Mouse (Mus musculus) spleen, postnatal 14 days (tissue): Measurements from ENCODE around the gene Nol6.

Source experiments
- DNase-seq, 2 experiments: peaks; one replicate each; pipeline ENCODE4 v3.0.0; 2021 to 2022; ENCODE audit warnings: low spot score in 2 of 2

Nol6 gene

DNA sequence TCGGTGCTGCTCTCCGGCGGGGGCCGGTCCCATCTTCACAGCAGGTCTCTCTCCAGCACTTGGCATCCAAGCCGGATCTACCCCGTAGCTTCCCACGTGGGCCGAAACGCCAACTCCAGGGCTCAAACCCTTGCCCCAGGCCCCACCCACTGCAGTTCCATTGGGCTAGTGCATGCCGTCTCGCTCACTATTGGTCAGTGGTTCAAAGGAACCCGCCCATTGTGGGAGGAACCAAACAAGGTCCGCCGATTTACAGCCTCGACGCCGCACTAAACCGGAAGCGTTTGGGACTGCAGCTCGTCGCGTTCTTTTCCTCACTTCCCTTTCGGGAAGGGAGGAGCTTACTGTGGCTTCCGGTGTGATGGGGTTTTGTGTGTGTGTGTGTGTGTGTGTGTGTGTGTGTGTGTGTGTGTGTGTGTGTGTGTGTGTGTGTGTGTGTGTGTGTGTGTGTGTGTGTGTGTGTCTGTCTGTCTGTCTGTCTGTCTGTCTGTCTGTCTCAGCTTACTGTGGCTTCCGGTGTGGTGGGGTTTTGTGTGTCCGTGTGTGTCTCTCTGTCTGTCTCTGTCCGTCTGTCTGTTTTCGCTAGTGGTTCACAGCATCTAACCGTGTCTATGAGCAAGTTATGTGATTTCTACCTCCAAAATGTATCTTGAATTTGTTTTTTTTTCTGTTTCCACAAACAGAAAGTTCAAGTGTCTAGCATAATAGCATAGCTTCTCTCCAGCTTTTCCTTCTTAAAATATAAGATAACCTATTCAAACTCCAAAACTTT, at the start of gene Nol6:
Gene Nol6, minus strand, starts transcription at position 276 of the 772 bp plus-strand sequence.
- DNase-seq, result peak; percentile 91 to 93

DNA sequence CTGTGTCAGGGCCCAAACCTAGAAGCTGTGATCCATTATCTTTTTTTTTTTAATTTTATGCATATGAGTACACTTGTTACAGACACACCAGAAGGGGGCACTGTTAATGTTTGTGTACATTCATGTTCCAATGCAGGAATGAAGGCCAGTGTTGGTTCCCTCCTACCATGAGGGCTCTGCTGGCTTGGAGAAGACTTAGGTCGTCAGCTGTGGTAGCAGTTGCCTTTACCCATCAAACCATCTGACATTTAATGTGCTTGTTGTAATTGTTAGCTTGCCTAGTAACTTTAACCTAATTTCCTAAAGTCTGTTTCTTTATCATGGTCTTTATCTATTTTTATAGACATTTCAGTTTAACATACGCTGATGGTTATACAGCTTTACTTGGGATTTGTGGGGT, 46.7 kb upstream of the Nol6 start:
- DNase-seq, result no peak

DNA sequence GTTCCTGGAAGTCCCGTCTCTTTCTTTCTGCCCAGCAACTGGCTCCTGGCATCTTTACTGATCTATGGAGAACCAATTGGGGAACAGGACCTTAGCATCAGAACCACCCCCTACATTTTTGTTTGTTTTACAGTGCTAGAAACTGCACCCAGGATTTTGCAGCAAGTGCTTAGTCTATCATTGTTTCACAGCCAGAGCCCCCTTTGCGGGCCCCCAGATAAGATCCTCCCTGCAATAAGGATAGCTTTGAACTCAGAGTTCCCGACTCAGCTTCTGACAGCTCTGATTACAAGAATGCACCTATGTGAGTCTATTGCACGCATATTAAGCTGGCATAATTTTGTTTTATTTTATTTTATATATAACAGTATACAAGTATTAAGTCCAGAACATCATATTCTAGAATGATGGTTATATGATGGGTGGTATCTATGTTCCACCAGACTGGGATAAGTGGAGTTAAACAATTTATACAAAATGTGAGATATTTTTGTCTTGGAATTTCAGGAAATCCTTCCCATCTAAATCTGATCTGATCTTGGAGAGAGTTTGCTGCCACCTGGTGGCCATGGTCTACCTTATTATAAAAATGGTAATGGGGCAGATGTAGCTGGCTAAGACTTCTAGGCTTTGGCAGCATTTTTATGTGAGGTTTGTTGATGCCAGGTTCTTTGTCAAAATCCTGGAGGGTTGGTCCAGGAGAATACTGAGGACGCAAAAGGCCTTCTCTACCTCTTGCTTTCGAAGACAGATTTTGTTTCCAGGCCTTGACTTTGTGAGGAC, 41.6 kb upstream of the Nol6 start:
- peak; percentile 31 to 64 for DNase-seq

DNA sequence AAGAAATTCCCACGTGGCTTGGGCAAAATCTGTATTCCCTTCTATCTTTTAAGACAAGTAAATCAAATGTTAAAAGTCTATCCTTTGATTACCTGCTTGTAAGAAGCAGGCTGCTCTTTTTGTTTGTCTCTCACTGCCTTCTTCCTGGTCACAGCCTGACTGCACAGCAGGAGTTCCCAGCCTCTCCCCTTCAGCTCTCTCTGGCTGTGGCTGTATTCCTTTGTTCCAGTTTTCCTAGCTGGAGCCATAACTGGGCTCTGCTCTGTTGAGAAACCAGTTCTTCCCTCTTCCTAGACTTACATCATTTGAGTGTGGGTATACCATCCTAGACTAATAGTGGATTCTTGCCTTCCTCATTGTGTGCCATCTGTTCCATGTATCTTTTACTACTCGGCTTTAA, 40.7 kb upstream of the Nol6 start:
- DNase-seq, result no peak

DNA sequence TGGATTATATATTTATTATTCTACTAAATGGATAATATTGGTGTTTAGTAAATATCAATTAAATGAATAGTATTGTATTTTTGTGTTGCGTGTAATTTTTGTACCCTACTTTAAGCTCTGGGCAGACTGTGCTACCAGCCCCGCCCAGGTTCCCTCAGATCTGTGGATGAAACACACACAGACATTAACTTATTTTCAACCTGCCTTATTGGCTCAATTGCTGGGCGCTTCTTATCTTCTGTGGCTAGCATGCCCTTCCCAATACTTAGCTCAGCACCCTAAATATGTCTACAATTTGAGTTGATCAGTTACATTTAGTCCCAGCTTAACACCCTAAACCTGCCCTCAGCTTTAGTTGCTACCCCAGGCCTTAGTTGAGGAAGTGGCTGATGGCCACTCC, 37.0 kb upstream of the Nol6 start:
- no peak for DNase-seq

DNA sequence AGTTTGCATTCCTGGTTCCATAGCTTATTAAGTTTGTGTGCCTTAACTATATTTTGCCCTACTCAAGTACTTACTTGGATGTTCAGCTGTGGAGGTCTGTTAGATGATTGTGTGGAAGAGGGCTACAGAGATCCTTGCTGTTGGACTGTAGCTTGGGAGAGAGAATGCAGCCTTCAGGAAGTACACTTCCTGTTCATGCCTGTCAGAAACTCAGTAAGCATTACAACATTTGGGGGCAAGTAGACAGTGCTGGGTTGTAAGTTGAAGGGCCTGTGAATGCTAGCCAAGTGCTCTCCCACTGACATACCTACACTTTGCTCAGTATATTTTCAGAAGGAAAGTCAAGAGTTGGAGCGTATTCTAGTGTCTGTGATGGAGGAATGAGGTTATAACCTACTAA, 34.0 kb upstream of the Nol6 start:
- no peak for DNase-seq

DNA sequence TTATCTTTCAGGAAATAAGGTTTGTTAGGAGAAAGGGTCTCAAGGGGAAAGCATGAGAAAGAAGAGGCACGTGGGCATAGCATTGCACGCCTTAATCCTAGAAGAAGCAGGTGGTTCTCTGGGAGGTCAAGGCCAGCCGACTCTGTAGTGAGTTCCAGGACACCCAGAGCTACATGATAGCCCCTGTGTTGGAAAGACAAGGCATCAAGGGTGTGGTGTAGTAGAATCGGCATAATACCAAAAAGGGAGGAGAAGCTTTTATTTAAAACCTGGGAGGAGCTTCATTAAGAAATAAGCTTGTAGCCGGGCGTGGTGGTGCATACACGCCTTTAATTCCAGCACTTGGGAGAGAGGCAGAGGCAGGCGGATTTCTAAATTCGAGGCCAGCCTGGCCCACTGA, 32.7 kb upstream of the Nol6 start:
- DNase-seq, result no peak

DNA sequence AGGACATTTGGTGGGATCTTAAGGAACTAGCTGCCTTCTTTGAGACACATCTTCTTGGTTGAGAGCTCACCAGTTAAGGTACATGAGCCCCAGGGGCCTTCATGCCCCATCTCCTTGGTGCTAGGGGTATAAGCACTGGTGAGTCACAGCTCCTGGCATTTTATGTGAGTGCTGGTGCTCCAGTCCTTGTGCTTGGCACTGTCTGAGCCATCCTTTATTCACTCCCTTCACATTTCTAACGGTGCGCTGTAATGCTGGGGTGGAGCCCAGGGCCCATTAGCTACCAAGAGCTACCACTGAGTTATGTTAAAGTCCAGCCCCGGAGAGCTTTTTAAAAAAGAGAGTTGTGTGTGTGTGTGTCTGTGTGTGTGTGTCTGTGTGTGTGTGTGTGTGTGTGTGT, 28.9 kb upstream of the Nol6 start:
- DNase-seq, result no peak

DNA sequence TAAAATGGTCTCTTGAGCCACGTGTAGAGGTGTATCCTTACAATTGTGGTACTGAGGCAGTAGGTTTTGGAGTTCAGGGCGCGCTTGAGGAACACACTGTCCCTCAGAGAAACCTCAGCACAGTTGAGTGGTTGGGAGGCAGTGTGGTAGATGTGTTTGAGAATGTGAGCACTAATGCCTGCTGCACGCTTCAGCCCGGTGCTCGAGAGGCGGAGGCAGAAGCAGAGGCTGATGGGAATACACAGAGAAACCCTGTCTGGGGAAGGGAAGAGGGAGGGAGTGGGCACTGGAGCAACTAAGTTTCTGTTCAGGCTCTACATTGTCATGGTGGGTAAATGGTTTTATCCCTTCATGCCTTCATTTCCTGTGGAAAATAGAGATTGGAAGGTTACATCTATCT, 26.9 kb upstream of the Nol6 start:
- DNase-seq, result no peak

DNA sequence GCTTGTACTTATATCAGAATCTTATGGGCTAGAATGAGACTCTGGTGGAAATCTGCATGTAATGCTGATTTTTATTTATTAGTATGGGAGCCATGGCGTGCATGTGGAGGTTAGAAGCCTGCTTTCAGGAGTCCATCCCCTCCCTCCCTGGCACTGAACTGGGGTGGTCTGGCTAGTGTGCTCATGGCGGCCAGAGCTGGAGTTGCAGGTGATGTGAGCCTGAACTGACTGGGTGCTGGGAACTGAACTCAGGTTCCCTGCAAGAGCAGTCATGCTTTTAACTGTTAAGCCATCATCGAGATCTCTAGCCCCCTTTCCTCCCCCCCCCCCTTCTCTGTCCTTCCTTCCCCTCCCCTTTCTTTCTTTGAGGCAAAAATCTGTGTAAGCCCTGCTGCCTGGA, 25.6 kb upstream of the Nol6 start:
- DNase-seq, result no peak

DNA sequence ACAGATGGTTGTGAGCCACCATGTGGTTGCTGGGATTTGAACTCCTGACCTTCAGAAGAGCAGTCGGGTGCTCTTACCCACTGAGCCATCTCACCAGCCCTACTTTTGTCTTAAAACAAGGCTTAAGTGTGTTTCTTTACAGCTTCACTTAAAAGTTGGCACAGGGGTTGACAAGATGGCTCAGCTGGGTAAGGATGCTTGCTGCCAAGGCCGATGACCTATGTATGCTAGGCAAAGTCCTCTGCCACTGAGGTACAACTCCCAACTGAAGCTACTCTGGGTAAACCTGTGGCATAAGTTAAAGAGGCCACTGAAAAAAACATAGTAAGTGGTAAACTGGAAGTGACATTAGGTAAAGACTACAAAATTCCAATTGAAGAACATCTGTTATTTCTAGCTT, 18.3 kb upstream of the Nol6 start:
- DNase-seq, result no peak

DNA sequence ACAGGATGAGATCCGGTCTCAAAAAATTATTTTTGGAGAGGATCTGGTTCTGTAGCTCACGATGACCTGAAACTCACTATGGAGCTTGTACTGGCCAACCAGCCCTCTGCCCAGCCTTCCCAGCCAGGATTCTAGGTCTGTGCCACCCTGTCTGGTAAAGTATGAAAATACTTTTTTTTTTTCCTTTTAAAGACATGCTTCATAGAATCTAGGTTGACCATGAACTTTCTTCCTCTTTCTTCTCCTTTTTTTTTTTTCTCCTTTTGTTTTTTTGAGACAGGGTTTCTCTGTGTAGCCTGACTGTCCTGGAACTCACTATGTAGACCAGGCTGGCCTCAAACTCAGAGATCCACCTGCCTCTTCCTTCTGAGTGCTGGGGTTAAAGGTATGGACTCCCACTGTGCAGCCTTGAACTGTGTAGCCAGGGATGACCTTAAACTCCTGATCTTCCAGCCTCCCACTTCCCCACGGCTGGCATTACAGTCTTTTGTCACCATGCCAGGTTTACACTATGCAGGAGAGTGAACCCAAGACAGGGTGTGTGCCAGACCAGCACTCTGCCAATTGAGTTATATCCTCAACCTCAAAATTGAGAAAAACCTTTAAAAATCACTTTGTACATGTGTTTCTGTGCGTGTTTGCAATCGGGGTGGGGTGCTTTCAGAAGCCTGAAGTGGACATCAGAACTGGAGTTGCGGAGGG, 16.1 kb upstream of the Nol6 start:
- no peak for DNase-seq

DNA sequence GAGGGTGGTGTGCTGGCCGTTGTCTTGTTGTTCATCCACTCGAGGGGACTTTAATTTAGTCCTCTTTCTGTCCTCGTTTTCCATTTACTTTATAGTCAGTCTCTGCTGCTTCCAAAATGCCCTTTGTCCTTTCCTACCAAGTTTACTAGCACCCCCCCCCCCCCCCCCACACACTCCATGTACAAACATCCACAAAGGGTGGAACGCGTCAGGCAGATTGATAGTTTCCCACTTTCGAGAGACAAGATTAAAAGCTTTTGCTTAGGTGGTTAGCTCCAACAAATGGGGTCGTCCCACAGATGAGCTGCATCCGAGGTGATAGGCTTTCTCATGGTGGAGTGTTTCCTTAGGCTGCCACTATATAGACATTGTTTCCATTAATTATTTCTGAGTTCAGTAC, 12.6 kb upstream of the Nol6 start:
- no peak for DNase-seq

DNA sequence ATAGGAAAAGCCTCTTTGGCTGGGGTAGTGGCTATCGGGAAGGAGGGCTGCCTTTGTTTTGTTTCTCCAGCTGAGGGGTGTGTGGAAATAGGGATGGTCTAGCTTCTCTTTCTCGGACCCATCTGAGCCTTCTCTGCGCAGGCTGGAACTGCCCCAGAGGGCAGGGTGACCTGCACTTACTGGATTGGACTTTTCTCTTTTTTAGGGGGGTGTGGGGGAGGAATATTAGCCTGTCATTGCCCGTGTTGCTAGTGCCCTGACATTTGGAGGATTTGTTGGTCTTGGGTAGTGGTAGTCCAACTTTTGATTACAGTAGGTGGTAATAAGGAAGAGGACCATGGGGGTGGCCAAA, 12.2 kb upstream of the Nol6 start:
- DNase-seq, result peak in 1 of 2 experiments; percentile 23

DNA sequence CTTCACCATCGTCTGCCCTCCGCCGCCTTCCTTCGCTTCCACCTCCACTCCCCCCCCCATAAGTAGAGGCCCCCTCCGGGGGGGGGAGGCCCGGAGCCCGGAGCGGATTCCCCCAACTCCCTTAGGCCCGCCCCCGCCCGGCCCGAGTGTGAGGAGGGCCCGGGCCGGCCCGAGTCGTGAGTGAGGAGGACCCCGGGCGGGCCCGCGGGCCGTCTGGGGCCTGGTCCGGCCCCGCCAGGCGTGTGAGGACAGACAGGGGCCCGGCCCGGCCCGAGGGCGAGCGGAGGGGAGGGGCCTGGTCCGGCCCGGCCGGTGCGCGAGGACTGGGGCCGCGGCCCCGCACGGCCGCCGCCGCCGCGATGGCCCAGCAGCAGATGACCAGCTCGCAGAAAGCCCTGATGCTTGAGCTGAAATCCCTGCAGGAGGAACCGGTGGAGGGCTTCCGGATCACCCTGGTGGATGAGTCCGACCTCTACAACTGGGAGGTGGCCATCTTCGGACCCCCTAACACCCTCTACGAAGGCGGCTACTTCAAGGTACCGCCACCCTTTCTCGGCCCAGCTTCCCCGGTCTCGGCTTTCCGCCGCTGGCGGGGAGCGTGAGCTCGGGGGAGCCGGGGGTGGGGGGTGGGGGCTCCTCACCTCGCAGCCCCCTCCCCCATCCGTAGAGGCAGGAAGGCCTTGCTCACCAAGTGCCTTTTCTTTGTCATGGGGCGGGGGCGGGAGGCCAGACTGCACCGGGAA, 11.6 kb upstream of the Nol6 start, which contains the start of gene Ube2r2:
Gene Ube2r2, plus strand, starts transcription at position 33 of the 743 bp plus-strand sequence.
- peak; percentile 37 to 44 for DNase-seq

DNA sequence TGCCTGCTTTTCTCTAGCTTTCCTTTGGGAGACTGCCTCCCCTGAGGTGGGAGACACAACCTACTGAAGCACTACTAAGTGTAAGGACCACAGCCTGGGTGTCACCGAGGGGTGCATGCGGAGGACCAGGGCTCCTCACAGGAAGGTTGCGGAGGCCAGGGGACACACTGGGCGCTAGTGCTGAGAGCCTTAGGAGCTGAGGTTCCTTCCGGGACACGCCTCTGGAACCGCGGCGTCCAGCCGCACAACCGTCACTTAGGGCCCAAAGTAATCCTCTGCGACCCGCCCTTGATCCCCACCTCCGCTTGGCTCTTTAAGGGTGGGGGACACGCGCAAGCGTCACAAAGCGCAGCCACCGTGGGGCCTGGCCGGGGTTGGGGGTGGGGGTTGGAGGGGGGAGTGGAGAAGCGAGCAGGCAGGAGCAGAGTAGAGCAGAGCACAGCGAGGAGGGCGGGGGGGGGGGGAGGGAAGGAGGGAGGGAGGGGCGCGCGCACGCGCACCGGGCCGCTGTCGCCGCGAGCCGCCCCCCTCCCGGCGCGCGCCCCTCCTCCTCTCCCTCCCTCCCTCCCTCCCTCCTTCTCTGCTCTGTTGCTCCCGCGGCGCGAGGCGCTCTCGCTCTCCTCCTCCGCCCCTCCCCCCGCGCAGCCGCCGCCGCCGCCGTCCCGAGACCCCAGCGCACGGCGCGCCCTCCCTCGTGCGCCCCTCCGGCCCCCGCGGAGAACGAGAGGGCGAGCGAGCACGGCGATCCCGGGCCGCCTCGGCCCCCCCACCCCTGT, 10.9 kb upstream of the Nol6 start:
- DNase-seq, result peak; percentile 61 to 67

DNA sequence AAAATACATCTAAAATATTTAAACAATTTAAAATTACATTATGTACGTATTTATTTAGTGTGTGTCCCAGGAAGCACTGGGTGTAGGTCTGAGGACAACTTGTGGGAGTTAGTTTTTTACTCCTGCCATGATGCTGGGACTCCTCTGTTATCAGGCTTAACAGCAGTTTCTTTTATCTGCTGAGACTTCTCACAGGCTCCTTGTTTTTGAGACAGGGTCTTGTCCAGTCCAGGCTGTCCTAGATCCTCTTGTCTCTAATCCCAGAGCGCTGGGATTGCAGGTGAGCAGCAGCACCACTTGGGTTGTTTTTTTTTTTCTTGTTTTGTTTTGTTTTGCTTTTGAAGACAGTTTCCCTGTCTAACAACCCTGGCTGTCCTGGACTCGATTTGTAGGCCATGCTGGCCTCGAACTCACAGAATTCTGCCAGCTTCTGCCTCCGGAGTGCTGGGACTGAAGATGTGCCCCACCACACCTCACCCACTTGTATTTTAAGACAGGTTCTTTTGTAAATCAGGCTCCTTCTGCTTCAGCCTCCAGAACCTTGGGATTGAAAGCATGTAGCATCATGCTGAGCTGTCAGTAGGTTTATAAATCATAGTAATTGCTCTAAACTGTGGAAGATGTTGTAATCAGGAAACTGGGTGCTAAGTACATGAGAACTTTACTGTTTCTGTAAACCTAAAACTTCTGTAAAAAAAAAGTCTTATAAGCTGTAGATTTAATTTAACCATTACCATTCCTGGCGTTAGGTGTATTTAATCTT, 9.5 kb upstream of the Nol6 start:
- DNase-seq, result no peak

DNA sequence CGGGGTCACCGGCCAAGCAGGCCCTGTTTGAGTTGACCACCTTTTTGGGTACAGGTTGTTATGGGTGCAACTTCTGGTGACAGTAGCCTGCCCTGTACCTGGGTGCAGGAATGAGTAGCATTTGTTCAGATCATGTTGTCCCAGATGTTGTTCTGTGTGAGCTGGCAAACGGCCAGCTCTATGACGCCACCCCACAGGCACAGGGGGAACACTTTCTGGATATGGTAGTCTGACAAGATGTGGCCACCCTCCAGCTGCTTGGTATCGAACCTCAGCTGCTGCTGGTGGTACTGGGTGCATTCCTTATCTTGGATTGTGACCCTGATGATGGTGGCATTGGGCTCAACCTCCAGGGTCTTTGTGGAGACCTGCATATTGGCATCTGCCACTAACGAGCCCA, 8.2 kb upstream of the Nol6 start:
- DNase-seq, result peak; percentile 37 to 44

DNA sequence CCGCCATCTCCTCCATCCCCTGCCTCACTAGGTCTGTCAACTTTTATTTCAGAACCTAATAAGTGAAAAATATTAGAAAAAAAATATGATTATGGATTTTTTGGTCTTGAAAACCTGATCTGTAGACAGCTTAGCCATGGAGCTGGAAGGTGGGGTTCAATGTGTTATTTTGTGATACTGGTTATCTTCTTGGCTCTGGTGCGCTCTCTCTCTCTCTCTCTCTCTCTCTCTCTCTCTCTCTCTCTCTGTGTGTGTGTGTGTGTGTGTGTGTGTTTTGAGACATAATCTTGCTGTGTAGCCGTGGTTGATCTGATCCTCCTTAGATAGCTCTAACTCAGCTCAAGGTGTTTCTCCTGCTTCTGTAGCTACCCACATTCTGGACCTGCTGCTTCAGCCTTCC, 5.6 kb upstream of the Nol6 start:
- no peak for DNase-seq

DNA sequence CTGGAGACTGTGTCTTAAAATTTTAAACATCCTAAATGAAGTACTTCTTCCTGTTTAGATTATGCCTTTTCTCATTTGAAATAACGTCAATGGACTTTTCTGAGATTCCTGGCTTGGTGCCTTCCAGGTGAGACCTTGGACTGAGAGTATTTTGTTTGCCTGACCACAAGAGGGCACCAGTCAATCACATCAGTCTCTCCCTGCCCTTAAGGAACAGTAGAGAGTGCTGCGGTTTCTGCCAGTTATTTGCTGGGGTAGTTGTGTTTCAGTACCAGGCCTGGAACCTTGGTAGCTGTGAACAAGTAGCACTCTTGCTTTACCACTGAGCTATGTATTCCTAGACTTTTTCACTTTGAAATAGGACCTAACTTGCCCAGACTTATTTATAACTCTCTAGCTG, 5.2 kb upstream of the Nol6 start:
- peak; percentile 40 to 69 for DNase-seq
